Mouse (Mus musculus) kidney, embryonic 14.5 days (tissue): ENCODE results near the gene Senp1. TPM values are rescaled to one million over a fixed set of nuclear protein-coding genes. Genes with fewer than 3 reads are reported as not detected.

ENCODE experiments used
- ATAC-seq: fragments of 200-750 bp; cut with Nextera tagmentation; 2 replicates; pipeline ENCODE4 v1.8.0; 2017; ENCODE audit warnings: moderate number of reproducible peaks, mild to moderate bottlenecking, moderate TSS enrichment, moderate library complexity; ENCODE audit not compliant: low FRiP score, low TSS enrichment
- H3K27ac ChIP-seq: fragments of 300-500 bp; sonication (generic); 2 replicates; pipeline ENCODE4 v1.5.1; 2014; ENCODE audit warnings: low read depth, mild to moderate bottlenecking, low read length, moderate library complexity, mixed read lengths
- H3K27me3 ChIP-seq: fragments of 300-500 bp; sonication (generic); 2 replicates; pipeline ENCODE4 v1.6.1; 2014; ENCODE audit warnings: mild to moderate bottlenecking, low read length; ENCODE audit not compliant: control insufficient read depth, insufficient read depth
- H3K36me3 ChIP-seq: fragments of 300-500 bp; sonication (generic); 2 replicates; pipeline ENCODE4 v1.6.1; 2014; ENCODE audit warnings: low read length, mixed read lengths; ENCODE audit not compliant: control insufficient read depth, insufficient read depth
- H3K4me1 ChIP-seq: fragments of 300-500 bp; sonication (generic); 2 replicates; pipeline ENCODE4 v1.6.1; 2014; ENCODE audit warnings: low read length, mixed read lengths; ENCODE audit not compliant: control insufficient read depth, insufficient read depth
- H3K4me2 ChIP-seq: fragments of 300-500 bp; sonication (generic); replicated peaks from 2 replicates; pipeline ENCODE4 v1.6.1; 2014; ENCODE audit warnings: low read depth, mild to moderate bottlenecking, low read length
- H3K4me3 ChIP-seq: fragments of 300-500 bp; sonication (generic); 2 replicates; pipeline ENCODE4 v1.5.1; 2014; ENCODE audit warnings: mild to moderate bottlenecking, low read length
- H3K9ac ChIP-seq: fragments of 300-500 bp; sonication (generic); 2 replicates; pipeline ENCODE4 v1.6.1; 2014; ENCODE audit warnings: low read depth, mild to moderate bottlenecking, low read length, moderate library complexity
- H3K9me3 ChIP-seq: fragments of 300-500 bp; sonication (generic); 2 replicates; pipeline ENCODE4 v1.6.1; 2016; ENCODE audit warnings: low read length; ENCODE audit not compliant: control insufficient read depth
- WGBS: fragments of 180-500 bp; shearing (Covaris S2); extraction: QIAGEN DNeasy Blood & Tissue Kit; methylation state at CpG from one replicate; pipeline ENCODE4 v1.1.7; 2014; 5-methylcytosine and 5-hydroxymethylcytosine counted together
- polyA plus RNA-seq: library from polyadenylated mRNA; unstranded; fragments of >200 nt; fragmentation: Nextera tagmentation; extraction: Ambion mirVana; gene quantifications from 2 replicates; pipeline ENCODE4 v1.2.1, GENCODE M21; 2014

Senp1 gene
- polyA plus RNA-seq, 1 experiment from 2014 or later = 41.2 TPM

GRCm38 (mm10) chr15:97992712-97993286, 100.7 kb downstream of the Senp1 start:
- Histone ChIP-seq H3K36me3 (no peaks in the 10 kb centered on the region; the same call in 1 of the 2 replicates), H3K4me1 (peaks cover 36% of the 10 kb centered on the region), H3K4me2 (peak overlapping the region; percentile 39), H3K27me3 (0 out of 2 replicates have a peak, but pooled peaks cover 3% of the 10 kb centered on the region), H3K4me3 (peak overlapping the region; percentile 15; the same call in 1 of the 2 replicates), H3K27ac (peak overlapping the region; percentile 49), H3K9me3 (no peaks in the 10 kb centered on the region), H3K9ac (peak overlapping the region; percentile 19; the same call in 1 of the 2 replicates)
- ATAC-seq = peak; percentile 90
- WGBS = 7% methylated on average over 18 of the region's 18 CpGs

- Histone ChIP-seq H3K4me1 (peaks cover 36% of the 10 kb centered on the region), H3K36me3 (no peaks in the 10 kb centered on the region; the same call in 1 of the 2 replicates), H3K27ac (peak overlapping the region; percentile 49), H3K4me3 (no peak overlapping the region), H3K9me3 (no peaks in the 10 kb centered on the region), H3K27me3 (0 out of 2 replicates have a peak, but pooled peaks cover 2% of the 10 kb centered on the region), H3K4me2 (peak overlapping the region; percentile 15), H3K9ac (0 out of 2 replicates have a peak overlapping the region, but pooled peaks have one; percentile 8)
- no peak for ATAC-seq
- 47% methylated on average over 13 of the region's 13 CpGs for WGBS
These were observed 101.4 kb downstream of the Senp1 start for GRCm38 (mm10) chr15:97992027-97992711.

GRCm38 (mm10) chr15:97991285-97991895, 102.2 kb downstream of the Senp1 start:
- no peaks in the 10 kb centered on the region for H3K27me3 ChIP-seq
- H3K36me3 ChIP-seq = no peaks in the 10 kb centered on the region; the same call in 1 of the 2 replicates
- peak overlapping the region; percentile 86 for H3K27ac ChIP-seq
- no peak overlapping the region for H3K4me3 ChIP-seq
- no peak overlapping the region for H3K9ac ChIP-seq
- 17% methylated on average over 12 of the region's 12 CpGs for WGBS
- H3K4me2 ChIP-seq = no peak overlapping the region
- peaks cover 36% of the 10 kb centered on the region for H3K4me1 ChIP-seq
- no peak for ATAC-seq
- no peaks in the 10 kb centered on the region for H3K9me3 ChIP-seq

- WGBS = 18% methylated on average over 4 of the region's 4 CpGs
- peak overlapping the region; percentile 28; the same call in 1 of the 2 replicates for H3K9ac ChIP-seq
- H3K27ac ChIP-seq = peak overlapping the region; percentile 86
- H3K9me3 ChIP-seq = no peaks in the 10 kb centered on the region
- H3K36me3 ChIP-seq = no peaks in the 10 kb centered on the region; the same call in 1 of the 2 replicates
- H3K27me3 ChIP-seq = no peaks in the 10 kb centered on the region
- no peak overlapping the region for H3K4me3 ChIP-seq
- no peak overlapping the region; the same call in 1 of the 2 replicates for H3K4me2 ChIP-seq
- H3K4me1 ChIP-seq = peaks cover 36% of the 10 kb centered on the region
- ATAC-seq = no peak
These were observed 102.8 kb downstream of the Senp1 start for GRCm38 (mm10) chr15:97990721-97991120.

GRCm38 (mm10) chr15:97990124-97990523, 103.4 kb downstream of the Senp1 start:
- 1% methylated on average over 6 of the region's 6 CpGs for WGBS
- Histone ChIP-seq H3K9ac (no peak overlapping the region), H3K4me1 (peaks cover 36% of the 10 kb centered on the region)

GRCm38 (mm10) chr15:97989544-97989943, 104.0 kb downstream of the Senp1 start:
- no peaks in the 10 kb centered on the region for H3K27me3 ChIP-seq
- H3K4me1 ChIP-seq = peaks cover 36% of the 10 kb centered on the region
- no peaks in the 10 kb centered on the region; the same call in 1 of the 2 replicates for H3K36me3 ChIP-seq
- ATAC-seq = no peak
- 10% methylated on average over 1 of the region's 1 CpGs for WGBS
- H3K9ac ChIP-seq = no peak overlapping the region
- H3K27ac ChIP-seq = peak overlapping the region; percentile 86
- no peak overlapping the region for H3K4me3 ChIP-seq
- no peaks in the 10 kb centered on the region for H3K9me3 ChIP-seq
- 0 out of 2 replicates have a peak overlapping the region, but pooled peaks have one; percentile 4 for H3K4me2 ChIP-seq

More at GRCm38 (mm10) chr15:97990124-97990523, 103.4 kb downstream of the Senp1 start:
- H3K27ac ChIP-seq = peak overlapping the region; percentile 86
- no peak overlapping the region for H3K4me3 ChIP-seq
- H3K36me3 ChIP-seq = no peaks in the 10 kb centered on the region; the same call in 1 of the 2 replicates
- H3K9me3 ChIP-seq = no peaks in the 10 kb centered on the region
- peak overlapping the region; percentile 26 for H3K4me2 ChIP-seq
- ATAC-seq = peak; percentile 79
- no peaks in the 10 kb centered on the region for H3K27me3 ChIP-seq

Other genes starting within 250 kb of the Senp1 start
- gene Hdac7, start 249.2 kb downstream of the Senp1 start, polyA plus RNA-seq = 32.2 and 34.1 TPM in 2 replicates
- 1.4 and 2.8 TPM in 2 replicates for gene Vdr, start 183.1 kb downstream of the Senp1 start, polyA plus RNA-seq
- gene Tmem106c, start 129.5 kb downstream of the Senp1 start, polyA plus RNA-seq = 40.9 and 44.9 TPM in 2 replicates
- 13.8 and 23.9 TPM in 2 replicates for gene Col2a1, start 89.0 kb downstream of the Senp1 start, polyA plus RNA-seq
- 23.4 and 34.2 TPM in 2 replicates for gene Pfkm, start 1.2 kb downstream of the Senp1 start, polyA plus RNA-seq
- 40.6 and 52.6 TPM in 2 replicates for gene Asb8, start 71.9 kb upstream of the Senp1 start, polyA plus RNA-seq
- 0.99 and 1.2 TPM in 2 replicates for gene Ccdc184, start 73.4 kb upstream of the Senp1 start, polyA plus RNA-seq
- gene Olfr288, start 101.8 kb upstream of the Senp1 start, polyA plus RNA-seq = not detected in 2 replicates
- not detected in 2 replicates for gene Gm44579, start 127.2 kb upstream of the Senp1 start, polyA plus RNA-seq
- not detected in 2 replicates for gene Olfr287, start 127.3 kb upstream of the Senp1 start, polyA plus RNA-seq
- gene Olfr286, start 140.7 kb upstream of the Senp1 start, polyA plus RNA-seq = not detected in 2 replicates
- gene H1fnt, start 163.5 kb upstream of the Senp1 start, polyA plus RNA-seq = not detected in 2 replicates
- gene Zfp641, start 202.4 kb upstream of the Senp1 start, polyA plus RNA-seq = 0.47 and 1.3 TPM in 2 replicates
- not detected in 2 replicates for gene Olfr285, start 223.6 kb upstream of the Senp1 start, polyA plus RNA-seq
- not detected in 2 replicates for gene Olfr284, start 247.2 kb upstream of the Senp1 start, polyA plus RNA-seq